Mouse (Mus musculus): ENCODE results near the gene Mrpl16. TPM values are rescaled to one million over a fixed set of nuclear protein-coding genes. Genes with fewer than 3 reads are reported as not detected.

The Mrpl16 gene
- total RNA-seq, 4 experiments from 2014 or later = 105 to 122 (median 115) TPM

DNA sequence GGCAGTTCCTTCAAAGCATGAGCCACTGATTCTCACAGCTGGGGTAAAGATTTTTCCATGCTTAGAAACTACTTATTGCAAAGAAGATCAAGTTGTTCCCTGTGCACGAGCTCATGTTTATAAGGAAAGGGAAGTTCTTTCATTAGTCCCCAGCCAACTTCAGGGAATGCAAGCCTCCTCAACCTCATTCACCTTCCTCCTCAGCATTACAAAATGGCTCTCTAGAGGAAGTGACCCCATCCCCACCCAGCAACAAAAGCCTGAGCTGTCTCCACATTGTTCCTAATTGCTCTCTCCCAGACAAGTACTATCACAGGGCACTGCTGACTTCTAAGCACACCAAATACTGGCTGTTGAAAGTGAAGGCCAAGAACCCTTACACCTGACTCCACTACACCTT is 34.2 kb downstream of the Mrpl16 start:
- peak; percentile 52 for DNase-seq (ENCODE audit: low spot score)

DNA sequence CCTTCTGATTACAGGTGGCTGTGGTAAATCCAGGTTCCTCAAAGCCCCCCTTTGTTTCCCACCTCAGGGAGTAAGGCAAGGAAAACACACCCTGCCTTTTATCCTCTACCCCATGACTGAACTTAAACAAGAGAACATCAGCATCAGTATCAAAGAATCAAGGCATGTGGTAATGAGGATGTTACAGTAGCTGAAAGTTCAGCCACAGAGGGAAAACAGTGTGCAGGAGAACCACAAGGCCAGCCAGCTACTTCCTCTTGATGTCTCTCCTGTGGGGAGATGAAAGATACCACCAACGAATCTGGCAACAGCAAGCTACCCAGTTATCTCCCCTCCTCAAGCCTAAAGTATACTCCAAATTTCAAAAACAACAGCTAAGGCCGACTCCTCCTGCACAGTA is 37.1 kb downstream of the Mrpl16 start:
- no peak for DNase-seq (ENCODE audit: low spot score)

DNA sequence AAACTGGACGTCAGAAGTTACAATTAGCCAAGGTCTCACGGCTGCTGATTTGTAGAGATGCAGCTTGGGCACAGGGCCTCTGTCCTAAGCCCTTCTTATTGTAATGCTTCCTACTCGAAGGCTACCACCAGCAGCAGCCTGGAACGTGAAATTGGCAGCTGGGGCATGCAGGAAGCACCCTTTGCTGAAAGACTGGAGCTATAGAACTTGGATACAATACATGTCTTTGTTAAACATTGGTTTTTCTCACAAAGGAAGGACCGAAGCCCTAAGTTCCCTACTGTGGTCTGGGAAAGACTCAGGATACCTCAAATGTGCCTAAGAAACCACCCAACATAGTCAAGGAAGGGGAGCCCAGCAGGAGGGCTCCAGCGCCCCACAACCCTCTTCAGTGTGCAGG is 37.6 kb downstream of the Mrpl16 start:
- DNase-seq (ENCODE audit: low spot score) = no peak

DNA sequence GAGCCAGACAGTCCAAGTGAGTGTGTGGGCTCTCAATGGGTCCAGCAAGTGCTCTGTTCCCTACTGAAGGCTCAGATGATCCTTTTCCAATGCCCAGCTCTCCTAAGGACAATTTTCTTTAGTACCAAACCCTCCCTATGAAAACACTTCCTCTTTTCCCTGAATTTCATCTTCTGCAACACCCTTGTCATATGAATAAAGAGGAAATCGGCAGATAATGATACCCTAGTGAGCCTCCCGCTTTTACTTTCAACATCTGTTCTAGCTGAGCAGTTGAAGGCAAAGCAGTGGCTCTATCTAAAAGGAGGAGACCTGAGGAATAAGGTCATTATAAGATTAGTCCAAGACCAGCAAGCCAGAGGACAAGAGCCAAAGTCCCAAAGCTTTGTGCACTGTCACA is 38.3 kb downstream of the Mrpl16 start:
- DNase-seq (ENCODE audit: low spot score) = no peak

DNA sequence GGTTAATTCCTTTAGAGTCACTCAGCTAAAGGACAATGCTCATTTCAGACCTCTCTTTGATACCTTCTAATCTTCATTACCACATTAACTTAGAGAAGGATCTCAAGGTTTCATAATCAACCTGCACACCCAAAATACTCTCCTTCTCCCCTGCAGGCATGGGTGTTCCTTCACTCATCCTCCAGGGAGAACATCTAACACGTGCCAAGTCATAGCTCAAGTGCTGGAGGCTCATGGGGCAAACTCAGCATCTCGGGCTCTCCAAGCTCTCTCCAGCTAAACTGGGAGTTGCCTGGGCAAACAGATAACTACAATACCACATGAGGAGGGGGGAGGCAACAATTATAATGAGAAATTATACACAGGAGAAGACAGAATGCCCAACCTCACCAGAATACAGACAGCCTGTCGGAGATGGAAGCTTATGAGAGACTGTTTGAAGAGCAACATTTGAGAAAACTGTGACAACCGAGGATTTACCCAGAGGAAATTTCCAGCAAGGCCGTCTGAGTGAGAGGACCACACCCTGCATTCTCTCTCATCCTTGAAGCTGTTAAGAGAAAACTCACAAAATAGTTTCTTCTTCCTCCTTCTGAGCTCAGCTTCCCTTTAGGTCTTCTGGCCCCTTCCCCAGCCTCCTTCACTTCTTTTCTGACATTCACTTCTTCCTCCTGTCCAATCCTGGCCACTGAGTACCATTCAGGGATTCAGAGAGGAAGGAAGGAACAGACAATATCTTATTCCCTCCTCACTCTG is 40.0 kb downstream of the Mrpl16 start:
- no peak for DNase-seq (ENCODE audit: low spot score)

DNA sequence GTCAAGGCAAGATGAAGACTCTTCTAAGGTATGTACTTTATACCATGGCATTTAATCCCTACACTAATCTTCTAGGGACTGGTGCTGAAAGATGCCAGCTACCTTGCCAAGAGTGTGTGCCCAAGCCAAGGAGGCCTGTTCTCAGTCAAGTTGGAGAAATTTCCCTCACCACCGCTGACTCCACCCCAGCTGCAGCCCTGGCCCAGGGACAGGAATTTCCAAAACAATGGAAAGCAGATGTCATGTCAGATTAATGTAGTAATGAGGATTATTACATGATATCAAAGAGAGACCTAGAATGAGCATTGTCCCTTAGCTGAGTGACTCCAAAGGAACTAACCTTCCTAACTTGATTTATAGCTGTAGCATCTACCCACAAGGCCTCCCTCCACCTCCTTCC is 40.7 kb downstream of the Mrpl16 start:
- DNase-seq (ENCODE audit: low spot score) = peak; percentile 58

DNA sequence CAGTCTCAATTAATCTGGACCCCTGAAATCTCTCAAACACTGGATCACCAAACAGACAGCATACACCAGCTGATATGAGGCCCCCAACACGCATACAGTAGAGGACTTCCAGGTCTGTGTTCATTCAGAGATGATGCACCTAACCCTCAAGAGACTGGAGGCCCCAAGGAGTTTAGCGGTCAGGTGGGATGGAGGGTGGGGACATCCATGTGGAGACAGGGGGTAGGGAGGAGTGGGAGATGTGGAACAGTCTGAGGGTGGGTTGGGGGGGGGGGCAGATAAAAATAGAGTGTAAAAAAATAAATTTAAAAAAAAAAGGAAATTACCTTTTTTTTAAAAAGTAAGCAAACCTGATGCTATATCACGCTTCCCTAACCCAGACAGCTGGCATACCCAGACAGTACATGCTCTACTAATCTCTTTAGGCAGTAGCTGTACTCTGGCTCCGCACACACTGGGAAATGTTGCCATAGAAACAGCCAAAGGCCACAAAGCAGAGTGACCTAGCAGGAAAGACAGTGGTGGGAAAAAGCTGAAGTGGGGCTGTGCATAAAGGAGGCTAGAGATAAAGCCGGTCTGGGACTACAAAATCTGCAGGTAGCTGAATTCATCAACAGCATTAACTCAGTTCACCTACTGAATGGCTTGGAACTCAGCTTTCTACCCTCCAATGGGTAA is 41.6 kb downstream of the Mrpl16 start:
- DNase-seq (ENCODE audit: low spot score) = no peak

DNA sequence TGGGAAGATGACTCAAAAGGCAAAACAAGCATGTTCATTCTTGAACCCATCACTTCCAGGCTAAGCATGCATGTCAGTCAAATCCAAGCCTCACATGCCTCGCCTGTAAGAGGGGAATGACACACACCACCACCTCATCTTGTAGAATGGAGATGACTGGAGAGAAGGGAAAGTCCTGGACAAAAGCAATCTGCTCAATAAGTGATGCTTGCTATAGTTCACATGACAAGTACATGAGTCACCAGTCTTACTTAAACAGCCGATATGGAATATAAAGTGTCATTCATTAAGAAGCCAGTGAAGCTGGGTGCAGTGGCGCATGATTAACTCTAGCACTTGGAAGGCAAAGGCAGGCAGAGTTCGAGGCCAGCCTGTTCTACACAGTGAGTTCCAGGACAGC is 42.9 kb downstream of the Mrpl16 start:
- no peak for DNase-seq (ENCODE audit: low spot score)

DNA sequence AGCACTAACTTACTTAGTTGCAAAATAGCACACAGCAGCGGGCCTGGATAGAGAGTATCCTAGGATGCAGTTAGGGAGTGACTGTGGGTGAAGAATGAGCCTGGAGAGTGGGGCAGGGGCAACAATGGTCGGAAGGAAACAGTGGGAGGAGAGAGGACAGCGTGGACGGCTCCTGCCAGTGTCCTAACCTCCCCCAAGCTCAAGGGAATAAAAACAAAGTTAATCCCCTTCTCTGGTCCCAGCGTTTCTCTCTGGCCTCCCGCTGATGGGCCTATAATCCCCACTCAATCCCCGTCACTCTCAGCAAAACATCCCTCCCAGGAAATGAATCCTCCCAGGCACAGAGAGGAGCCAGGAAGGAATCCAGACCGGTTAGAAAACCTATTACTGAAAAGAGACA is 43.5 kb downstream of the Mrpl16 start:
- DNase-seq (ENCODE audit: low spot score) = peak; percentile 49

DNA sequence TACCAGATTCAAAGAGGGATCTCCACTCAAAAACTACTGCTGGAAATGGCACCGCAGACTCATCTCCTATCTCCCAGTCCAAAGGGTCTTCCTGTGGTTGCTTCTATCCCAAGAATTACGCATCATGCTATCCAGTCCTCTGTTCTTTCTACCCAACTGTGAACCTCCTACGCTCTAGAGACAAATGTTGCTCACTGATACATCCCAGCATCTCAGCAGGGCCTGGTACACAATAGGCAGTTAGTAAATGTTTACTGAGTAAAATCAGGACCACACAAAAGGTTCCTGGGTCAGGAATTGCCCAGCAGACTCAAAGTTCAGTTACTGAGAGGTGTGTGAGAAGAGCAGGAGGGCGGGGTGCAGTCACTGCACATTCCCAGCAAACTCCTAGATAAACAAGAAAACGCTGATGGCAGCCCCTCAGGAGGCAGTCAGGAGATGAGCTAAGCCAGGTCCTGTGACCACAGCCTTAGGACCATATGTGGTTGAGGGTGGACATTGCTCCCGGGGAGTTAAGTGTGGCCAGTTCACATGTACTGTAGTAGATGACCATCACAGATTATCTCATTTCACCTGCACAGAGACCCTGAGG is 44.6 kb downstream of the Mrpl16 start:
- DNase-seq (ENCODE audit: low spot score) = no peak

DNA sequence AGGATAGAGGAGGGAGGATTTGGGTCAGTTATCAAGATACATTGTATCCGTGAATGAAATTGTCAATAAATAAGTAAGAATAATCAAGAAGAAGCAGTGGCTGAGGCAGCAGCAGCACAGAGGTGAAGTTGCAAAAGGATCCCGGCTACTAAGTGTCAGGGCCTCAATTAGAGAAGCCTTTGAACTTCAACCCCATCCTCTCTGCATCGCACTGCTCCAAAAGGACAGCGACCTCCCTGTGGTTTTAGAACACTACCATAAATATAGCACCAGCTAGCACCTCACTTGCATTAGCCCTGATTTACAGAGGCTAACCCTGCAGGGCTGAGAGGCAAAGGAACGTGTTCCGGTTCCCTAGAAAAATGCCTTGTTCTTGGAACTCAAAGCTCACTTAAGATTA is 46.5 kb downstream of the Mrpl16 start:
- DNase-seq (ENCODE audit: low spot score) = no peak

DNA sequence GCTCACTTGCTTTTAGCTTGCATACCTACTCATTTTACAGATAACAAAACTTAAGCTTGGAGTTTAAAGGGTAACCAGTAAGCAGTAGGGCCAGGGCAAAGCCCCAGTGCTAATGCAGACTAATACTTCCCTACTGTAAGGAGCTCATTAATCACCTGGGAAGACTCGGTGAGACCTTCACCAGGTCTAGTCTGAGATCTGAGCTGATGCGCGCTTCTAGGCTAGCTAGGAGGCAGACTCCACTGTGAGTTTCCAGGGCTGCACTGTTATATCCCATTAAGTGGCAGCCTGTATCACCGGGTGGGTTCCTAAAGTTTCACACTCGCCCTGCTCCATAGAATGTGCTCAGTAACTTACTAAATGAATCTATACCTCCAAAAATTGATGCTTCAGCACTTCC is 47.4 kb downstream of the Mrpl16 start:
- no peak for DNase-seq (ENCODE audit: low spot score)

DNA sequence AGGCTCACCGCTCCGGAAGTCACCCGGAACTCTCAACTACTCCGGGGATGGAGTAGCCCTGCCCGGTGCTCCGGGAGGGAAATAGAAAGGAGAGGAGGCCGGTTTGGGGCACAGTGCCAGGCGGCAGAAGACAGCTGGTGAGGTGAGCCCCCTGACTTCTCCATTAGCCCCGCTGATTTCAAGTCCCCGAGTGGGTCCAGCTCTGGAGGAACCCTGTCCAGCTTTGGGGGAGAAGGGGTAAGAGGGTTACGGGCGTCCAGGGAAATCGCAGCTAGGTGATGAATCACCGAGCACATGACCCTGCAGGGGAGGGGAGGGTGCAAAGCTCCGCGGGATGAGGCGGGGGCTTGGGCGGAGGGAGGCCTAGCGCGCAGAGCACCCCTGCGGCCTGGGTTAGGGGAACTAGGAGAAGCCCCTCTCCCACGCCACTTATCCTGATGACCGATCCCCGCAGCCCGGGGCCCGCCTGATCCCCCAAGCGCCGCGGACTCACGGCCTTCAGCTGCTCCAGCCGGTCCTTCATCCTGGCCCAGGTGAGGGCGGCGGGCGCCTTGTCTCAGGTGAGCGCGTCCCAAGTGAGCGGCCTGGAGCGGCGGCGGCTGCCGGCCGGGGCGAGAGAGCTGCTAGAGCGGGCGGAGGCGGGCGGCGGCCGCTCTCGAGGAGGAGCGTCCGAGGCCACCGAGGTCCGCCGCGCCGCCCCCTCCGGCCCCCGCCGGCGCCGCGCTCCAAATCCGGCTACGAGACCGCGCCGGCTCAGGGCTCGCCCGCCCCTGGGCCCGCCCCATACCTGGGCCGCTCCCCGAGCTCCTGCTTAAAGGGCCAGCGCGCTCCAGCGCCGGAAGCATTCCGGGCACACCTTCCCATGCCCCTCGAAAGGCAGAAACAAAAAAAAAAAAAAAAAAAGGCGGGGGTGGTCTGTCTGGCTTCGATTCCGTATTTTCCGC is 48.3 kb downstream of the Mrpl16 start:
- peak; percentile 35 for DNase-seq (ENCODE audit: low spot score)

DNA sequence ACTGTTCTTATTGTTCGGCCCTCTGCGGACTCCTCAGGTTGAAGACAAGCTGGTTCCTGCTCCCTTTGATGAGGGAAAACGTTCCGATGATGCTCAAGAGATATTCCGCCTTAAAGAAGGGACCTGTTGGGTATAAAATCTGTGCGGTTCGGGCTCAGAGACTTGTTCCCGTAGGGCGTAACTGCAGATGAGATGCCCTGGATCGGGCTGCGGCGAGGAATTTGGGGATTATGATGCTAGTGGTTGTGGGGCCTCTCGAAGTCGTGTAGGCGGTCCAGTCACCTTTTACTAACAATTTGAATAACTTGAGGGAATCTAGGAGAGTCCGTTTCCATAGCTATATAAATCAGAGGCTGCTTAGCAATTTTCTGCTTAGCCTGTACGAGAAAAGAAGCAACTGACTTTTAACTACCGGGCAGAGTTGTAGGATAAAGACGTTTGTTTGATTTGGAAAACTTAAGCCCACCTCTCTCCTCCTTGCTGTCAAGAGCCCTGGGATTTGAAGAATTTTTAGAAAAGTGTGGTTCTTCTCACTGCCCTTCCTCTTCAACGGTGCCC is 49.0 kb downstream of the Mrpl16 start, which contains the start of gene Stx3:
Stx3 (minus strand) TSS at position 261 of the 558 bp plus-strand sequence.
- DNase-seq (ENCODE audit: low spot score) = no peak

DNA sequence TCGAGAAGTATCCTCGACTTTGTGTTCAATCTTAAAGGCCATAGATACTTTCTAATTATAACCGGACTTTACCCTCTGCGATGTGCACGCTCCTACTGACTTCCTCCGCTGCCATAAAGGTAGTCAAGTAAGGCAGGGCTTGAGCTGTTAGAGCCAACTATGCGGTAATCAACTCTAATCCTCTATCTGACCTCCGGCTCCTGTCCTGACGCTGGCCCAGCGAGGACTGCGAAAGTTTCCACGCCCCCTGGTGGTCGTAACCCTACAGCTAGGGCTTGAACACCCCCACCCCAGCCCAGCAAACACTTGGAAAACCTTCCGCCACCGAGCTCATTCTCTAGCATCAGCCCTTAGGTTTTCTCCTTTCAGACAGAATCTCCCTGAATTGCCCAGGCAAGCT is 49.6 kb downstream of the Mrpl16 start:
- DNase-seq (ENCODE audit: low spot score) = peak; percentile 85

DNA sequence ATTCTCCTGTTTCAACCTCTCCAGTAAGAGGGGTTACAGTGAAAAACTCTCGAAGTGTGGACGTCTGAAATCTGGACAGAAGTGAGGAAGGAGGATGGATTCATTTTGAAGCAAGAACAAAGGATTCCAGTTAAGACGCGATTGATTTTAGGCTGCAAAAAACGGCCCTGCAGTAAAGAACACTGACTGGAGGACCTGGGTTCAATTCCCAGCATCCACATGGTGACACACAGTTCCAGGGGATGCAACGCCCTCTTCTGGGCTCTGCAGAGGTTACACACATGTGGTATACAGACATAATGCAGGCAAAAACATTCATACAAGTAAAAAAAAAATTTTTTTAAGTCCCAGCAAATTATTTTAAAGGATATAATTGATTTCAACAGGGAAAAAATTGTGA is 50.0 kb downstream of the Mrpl16 start:
- DNase-seq (ENCODE audit: low spot score) = no peak

DNA sequence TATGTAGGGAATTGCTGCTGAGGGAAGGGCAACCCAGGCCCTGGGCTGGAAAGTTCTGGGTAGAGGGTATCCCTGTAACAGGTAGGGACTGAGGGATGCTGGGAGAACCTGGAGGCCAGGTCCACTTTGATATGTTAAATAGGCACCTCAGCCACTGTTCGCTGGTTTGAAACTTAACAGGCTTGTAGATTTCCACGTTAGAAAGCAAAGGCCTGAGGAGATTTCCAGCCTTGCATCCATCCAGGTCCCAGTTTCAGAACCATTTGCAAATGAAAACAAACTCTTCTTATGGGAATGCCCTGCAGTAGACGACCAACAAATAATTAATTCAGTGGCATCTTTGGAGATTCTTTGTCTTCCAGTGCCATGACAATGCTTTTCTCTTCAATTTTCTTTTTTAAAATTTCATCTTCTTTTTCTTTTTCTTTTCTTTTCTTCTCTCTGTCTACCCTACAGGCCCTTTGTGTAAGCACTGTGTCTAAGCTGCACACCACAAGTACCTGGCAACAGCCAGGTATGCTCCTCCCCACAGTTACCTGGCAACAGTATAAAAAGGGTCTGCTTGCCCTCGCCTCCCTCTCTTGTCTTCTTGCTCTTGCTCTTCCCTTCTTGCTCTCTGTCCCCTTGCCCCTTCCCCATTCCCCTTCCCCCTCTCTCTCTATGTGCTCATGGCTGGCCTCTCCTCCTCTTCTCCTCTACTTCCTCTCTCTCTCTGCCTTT is 53.3 kb downstream of the Mrpl16 start:
- DNase-seq (ENCODE audit: low spot score) = no peak

Measured in heart, adult 8-10 months (tissue).